Mouse (Mus musculus) heart, postnatal 25 days (tissue): Measurements from ENCODE around the gene Kif26a. TPM values are rescaled to one million over a fixed set of nuclear protein-coding genes. Genes with fewer than 3 reads are reported as not detected.

ENCODE experiments used
- DNase-seq: peaks from one replicate; pipeline ENCODE4 v3.0.0; 2022; ENCODE audit warnings: low spot score
- intact Hi-C: fragments of 180-260 bp; cut with DNase I; formaldehyde crosslinking; loops from one replicate; pipeline ENCODE4 v1.15.1; 2025
- total RNA-seq, 2 experiments: library from RNA; stranded (reverse); gene quantifications; 2 replicates each; pipeline ENCODE4 v1.2.3; 2021

Kif26a gene
- total RNA-seq, 2 experiments from 2014 or later, result 14.3 to 16.6 TPM

DNA sequence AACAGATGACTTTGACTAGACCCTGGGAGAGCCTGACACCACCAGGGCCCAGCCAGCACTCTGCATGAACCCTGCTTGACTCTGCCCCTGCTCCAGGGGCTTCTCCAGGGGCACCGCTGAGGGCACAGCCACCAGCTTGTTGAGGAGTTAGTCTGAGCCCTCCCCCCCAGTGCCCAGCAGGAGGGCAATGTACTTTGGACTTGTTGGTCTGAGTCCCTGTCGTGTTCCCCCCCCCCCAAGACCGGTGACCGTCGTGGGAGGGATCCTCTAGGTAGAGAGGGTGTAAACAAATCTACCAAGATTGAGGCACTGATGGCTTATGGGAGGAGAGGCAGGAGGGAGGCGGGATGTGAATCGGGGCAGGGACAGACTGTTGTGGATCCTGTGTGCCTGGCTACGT is 12.2 kb downstream of the Kif26a start:
- no peak for DNase-seq

DNA sequence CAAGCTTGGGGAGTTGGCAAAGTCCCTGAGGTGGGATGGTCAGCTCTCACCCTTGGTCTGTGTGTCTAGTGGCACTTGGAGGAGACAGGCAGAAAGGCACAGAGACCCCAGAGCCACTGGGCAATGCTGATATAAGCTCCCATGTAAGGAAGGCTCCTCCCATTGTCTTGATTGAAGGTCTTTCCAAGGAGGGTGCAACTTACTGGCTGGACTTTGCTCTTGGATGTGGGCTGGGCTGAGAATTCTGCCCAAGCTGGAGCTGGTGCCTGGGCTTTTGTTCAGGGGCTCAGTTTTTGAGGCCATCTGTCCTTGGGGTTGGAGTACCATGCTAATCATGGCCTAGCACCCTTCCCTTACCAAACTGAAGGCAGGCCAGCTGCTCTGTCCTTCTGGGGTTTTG is 12.8 kb downstream of the Kif26a start:
- intact Hi-C loops, result no loop called here
- DNase-seq, result no peak

More for the DNA sequence above, 12.2 kb downstream of the Kif26a start:
- intact Hi-C loops, result no loop called here

DNA sequence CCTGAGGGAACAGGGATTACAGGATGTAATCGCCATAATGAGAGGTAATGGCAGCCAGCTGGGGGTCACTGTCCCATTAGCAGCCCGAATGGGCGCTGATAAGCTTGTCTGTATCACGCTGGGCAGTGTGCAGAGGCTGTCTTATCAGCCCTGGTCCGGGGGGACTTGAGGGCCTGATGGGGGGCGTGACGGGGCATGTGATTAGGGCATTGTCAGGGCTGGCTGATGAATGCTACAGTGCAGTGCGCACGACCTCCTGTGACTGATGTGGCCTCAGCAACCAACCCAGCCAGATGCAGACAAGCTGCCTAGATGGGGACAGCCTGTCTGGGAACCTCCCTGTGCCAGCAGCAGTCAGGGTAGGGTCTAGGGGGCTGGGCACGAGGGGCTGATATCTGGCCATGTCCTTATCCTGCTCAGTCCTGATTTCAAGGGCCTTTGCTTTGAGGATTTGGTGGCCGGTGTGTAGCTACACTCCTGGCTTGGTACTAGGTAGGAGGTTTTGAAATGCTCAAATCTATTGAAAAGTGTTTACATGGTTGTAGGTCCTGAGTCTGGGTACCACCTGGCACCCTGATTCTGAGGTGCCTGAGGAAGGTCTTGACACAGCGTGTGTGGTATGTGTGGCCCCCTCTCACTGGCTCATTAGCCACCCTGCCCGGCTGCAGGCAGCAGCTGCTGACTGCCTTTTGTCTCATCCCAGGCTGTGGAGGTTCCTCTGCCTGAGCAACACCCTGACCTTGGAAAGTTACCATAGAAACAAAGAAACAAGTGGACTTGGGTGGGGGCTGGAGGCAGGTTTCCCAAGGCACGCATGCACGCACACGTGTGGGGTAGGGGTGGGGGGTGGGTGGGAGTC is 18.2 kb downstream of the Kif26a start:
- intact Hi-C loops, result no loop called here
- DNase-seq, result no peak

DNA sequence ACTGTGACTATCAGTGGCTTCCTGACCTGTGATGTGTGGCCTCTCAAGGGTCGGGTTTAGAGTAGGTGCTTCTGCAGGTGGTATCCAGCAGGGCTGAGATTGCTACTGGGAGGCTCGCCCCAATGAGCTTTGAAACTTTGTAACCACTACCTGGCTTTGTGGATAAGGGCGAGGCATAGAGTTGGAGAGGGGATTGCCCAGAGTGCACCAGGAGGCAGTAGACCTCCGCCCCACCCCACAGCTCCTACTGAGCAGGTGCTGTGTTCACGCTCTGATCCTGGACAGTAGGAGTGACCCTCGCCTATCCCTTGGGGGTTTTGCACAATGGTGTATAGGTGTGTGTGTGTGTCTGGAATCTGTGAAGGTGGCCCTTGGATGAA is 18.8 kb downstream of the Kif26a start:
- intact Hi-C loops, result no loop called here
- DNase-seq, result no peak

DNA sequence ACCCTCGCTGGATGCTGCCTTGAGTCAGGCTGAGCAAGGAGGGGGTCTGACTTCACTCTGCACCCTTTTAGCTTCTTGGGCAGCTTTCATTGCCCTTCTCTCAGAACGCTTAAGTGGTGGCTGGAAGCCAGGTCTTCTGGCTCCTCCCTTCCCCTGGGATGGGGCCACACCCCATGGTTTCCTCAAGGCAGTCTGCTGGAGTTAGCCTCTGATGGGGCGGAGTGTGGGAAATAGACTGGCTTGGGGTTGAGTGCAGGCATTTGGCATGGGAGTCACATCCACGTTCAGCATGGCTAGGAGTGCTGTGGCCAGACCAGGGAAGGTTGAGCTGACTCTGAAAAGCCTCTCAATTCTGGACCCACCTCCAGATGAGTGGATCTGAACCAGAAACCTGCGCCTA is 23.2 kb downstream of the Kif26a start:
- peak; percentile 76 for DNase-seq
- intact Hi-C loops, result loop anchor here (2.0 kb wide), 1 partner anchor 22 kb away; the partner anchor contains the start of gene Kif26a

DNA sequence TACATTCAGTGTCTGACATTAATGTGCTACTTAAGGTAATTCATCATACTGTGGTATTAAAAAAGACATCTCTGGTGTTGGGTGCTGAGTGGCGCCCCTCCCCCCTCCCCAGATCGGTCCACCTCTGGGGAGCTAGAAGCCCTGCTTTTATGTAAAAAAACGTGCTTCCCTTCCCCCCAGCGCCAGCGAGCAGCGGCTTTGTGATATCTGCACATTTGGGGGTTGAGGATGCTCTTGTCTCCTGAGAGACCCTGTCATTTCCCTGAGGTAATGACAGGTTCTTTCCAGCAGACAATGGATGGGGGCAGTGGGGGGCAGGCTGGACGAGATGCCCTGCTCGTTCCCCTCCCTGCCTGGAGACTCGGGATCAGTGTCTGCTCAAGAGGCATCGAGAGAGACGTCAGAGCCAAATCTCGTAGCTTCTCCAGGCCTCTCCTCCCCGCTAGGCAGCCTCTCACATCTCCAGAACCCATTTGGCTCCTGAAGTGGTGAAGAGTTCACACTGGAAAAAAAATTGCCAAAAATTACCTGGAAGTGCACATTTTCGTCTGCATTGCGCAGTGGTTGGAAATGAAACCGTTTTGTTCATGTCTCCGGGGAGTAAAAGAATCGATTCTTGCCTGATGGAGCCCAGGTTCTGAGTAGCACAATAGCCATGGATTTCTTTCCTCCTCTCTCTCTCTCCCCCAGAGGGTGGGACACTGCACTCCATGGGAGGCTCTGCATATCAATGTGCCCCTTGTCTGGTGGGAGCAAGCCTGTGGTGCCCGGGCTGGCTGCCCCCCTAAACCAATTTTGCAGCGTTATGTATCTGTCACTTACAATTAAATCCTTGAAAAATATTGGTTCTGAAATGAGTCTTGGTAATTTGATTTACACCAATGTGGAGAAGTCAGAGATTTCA is 24.9 kb downstream of the Kif26a start:
- intact Hi-C loops, result no loop called here
- no peak for DNase-seq

DNA sequence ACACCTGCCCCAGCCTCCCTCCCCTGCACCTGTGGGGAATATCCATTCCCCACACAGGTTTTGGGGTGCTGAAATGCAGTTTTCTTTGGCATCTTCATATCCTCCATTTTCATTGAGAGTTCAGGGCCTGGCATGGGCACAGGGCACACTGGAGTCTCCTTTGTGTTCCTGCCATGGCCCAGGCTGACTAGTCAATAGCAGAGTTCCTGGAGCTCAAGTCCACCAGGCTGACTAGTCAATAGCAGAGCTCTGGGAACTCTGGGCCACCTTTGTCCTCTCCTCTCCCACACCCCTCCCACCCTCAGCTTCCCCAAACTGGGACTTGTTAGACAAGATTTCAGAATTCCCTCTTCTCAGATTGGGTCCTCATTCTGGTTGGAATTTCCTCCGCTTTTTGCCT is 25.6 kb downstream of the Kif26a start:
- intact Hi-C loops, result no loop called here
- DNase-seq, result no peak

DNA sequence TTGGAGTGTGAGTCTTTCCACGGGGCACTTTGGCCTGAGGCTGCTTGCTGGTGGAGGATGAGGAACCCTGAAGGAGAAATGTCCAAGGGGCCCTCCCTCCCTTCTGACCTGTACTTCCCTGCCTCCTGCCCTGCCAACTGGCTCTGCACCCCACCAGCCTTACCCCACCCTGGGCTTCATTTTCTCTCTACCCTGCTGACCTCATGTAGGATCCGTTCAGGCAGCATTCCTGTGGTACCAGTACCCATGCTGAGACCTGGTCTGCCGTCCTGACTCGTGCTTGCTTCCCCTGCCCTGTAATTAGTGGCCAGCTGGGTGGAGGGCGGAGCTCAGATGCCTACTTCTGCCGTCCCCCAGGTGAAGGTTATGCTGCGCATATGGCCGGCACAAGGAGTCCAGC is 26.2 kb downstream of the Kif26a start:
- no peak for DNase-seq
- intact Hi-C loops, result no loop called here

DNA sequence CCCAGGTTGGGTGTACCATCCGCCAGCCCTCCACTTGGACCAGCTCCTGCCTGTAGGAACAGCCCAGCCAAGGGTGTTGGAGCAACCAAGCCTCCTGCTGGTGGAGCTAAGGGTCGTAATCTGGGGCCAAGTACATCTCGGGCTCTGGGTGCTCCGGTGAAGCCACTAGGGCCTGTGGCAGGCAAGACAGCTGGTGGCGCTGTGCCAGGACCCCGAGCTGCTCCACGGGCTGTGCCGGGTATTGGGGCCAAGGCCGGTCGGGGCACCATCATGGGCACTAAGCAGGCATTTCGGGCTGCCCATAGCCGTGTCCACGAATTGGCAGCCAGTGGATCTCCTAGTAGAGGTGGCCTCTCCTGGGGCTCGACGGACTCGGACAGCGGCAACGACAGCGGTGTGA is 31.7 kb downstream of the Kif26a start:
- DNase-seq, result no peak
- intact Hi-C loops, result no loop called here

DNA sequence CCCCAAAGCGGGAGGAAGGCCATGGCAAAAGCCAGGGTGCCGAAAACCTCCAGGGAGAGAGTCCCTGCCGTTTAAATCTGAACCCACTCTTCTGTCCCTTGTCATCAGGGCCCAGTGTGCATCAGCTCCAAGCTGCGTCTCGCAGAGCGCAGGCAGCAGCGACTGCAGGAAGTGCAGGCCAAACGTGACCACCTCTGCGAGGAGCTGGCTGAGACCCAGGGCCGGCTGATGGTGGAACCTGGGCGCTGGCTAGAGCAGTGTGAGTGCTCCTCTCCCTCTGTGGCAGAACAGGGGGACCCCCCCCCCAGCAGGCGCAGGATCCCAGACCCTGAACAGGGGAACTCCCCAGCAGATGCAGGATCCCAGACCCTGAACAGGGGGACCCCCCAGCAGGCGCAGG is 33.7 kb downstream of the Kif26a start:
- intact Hi-C loops, result no loop called here
- no peak for DNase-seq

DNA sequence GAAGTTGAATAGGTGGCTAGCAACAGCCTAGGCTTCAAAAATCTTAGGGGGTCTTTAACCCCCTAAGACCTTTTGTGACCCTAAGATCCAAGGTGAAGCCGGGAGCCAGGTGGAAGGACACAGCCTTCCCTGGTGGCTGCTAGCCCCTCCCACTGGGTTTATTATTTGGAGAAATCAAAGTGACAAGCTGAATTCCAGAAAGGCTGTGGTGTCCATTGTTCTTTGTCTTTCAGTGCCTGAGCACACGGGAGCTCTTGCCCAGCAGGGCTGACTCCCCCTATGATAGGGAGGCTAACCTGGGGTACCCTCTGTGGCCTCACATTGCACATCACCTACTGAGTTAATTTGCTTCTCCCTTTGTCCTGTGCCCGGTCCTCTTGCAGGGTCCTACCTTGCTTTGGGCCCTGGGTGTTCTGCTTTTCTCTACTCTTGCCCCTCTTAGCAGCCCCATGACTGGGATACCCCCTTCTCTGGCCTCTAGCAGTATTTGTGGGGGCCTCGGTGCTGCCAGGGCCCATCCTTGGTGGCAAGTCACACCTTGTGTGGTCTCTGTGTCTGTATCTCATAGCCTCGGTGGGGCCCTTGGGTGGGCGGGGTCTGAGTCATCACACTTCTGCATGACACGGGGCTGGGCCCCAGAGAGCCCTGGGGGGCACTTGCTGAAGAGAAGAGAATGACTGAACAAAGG is 36.1 kb downstream of the Kif26a start:
- DNase-seq, result no peak
- intact Hi-C loops, result no loop called here

DNA sequence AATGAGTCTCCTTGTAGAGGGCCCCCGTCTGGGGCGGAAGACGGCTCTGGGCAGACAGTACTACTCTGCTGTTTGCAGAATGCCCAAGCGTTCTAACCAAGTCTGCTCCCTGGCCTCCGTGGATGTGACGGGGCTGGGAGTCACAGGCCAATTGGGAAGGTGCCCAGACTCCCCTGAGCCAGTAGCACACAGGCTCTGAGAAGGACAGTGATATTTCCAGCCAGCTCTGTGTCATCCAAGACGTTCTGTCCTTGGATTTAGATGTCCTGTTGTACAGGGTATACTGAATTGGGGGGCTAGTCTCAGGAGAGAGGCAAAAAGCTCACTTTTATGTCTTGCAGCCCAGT is 36.6 kb downstream of the Kif26a start:
- DNase-seq, result no peak
- intact Hi-C loops, result no loop called here

DNA sequence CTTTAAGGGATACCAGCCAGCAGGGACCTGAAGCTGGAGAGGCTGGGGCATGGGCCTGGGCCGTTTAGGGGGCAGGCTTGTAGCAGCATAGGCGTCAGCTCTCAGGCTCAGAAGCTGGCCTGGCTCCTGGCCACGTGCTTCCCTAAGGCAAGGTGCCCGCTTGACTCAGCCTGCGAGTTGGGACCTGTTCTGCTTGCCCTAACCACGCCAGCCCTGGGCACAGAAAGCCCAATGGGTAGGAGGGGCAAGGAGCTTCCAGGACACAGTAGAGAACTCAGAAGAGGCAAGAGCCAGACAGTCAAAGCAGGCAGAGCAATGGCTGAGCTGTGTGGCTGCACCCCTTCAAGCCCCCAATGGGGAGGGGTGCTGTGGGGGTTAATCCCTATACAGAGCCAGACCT is 37.7 kb downstream of the Kif26a start:
- no peak for DNase-seq
- intact Hi-C loops, result loop anchor here (2.0 kb wide), 1 partner anchor 37 kb away; the partner anchor contains the start of gene Kif26a

DNA sequence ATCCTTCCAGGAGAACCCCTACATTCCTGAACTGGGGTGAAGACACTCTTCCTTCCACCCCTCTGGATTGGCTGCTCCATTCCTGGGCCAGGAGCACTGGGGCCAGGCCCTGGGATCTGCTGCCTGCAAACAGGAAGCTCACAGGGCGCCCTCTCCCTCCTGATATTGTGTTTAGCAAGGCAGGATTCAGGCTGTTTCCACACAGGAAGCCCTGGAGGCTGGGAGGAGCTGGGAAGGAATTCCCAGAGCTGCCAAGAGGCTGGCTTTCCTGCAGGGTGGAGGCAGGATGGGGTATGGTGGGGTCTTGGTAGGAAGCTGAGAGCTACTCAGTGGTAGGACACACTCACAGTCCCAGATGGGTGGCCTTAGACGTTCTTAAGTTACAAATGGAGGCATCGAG is 38.4 kb downstream of the Kif26a start:
- DNase-seq, result peak; percentile 85
- intact Hi-C loops, result loop anchor here (2.0 kb wide), 1 partner anchor 38 kb away; the partner anchor contains the start of gene Kif26a

DNA sequence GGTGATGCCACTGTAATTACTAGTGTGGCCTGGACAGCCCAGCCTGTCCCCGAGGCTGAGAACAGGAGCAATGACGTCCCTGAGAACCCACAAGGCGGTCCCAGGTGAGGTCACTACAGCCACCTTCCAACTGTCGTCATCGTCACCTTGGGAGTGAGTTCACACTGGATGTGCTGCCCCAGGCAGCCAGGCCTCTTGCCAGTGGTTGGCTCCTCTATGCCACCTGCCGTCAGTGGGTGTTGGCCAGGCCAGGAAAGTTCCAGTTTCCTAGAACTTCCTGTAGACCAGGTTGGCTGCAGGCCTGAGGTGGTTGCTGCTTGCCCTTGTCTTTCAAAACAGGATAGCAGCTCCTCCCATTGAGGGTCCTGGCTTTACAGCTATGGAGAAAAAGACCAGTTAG is 40.9 kb downstream of the Kif26a start:
- DNase-seq, result no peak
- intact Hi-C loops, result no loop called here

DNA sequence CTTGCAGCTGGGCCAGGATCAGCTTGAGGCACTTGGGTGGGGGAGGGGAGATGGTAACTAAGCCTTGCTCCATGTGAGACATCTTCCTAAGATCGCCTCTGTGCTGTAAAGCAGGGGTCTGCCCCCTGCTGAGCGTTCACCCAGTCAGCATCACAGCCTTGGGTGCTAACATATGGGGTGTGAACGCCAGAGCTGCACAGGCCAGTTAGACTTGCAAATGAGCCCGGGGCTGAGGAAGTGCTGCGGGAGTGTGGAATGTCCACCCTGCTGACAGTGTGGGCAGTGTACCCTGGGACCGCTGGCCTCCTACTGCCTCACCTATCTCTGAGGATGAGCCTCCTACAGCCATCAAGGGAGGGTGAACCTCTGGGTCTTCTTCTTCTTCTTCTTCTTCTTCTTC is 45.7 kb downstream of the Kif26a start:
- no peak for DNase-seq
- intact Hi-C loops, result no loop called here

DNA sequence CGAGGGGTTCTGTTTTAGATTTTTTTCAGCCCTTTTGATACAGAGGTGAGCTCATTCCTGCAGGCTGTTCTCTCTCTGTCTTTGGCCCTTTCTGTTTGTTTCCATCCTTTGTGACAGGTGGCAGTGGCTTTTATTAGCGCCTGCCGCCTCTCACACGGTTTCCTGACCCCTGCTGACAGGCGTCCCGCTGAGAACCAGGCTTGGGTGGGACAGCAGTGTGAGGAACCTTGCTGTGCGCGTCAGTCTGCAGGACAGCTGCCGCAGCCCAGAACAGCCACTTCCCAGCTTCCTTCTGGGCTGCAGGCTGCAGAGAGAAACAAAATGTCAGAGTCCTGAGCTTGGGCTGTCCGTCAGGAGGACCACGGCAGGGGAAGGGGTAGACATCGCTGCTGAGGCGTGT is 49.0 kb downstream of the Kif26a start:
- no peak for DNase-seq
- intact Hi-C loops, result no loop called here

DNA sequence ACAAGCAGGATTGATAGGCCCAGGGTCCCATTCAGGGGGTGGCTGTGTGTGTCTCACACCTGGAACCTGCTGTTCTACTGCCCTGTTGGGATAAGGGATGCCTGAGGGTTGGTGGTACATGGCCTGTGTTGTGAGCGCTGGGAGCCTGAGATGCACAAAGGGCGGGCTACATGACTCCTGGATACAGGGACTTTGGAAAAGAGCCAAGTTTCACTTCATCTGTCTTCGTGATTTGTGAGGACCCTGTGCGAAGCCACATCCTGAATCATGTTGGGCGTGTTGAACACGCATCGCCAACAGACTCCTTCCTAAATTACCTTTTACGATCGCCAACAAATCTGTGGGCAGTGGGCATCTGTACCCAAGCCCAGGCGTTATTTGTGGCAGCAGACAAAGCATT is 50.6 kb downstream of the Kif26a start:
- no peak for DNase-seq
- intact Hi-C loops, result no loop called here

DNA sequence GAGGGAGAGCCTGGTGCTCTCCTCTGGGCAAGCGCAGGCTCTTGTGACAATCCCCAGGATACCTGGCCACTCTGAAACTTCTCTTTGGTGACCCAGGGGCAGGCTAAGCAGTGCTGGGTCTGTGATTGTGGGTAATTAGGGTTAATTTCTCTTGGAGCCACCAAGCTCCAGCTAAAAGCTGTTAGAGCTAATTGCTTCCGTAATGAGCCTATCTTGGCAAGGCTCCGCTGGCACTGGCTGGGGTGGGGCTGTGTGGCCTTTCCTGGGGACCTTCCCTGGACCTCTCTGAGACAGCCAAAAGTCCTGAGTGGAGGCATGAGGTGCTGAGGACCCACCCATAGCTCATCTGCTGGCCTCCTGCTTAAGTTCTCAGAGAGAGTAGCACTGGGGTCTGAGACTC is 53.4 kb downstream of the Kif26a start:
- intact Hi-C loops, result no loop called here
- no peak for DNase-seq

DNA sequence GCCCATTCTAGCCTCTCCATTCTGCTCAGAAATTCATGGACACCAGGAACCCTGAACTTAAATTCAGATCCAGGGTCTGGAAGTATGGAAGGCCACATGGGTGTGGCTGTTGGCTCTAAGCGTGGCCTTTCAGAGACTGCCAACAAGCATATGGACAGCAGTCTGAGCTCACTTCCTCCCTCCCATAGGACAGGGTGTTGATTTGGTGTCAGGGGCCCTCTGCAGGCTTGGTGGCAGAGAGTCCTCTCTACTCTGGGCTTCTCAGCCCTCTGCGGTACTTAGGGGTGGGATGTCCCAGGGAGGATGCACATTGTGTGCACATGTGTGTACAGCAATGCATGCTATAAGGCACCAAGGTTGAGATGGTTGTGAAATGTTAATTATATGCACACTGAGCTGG is 54.0 kb downstream of the Kif26a start:
- intact Hi-C loops, result no loop called here
- DNase-seq, result no peak

DNA sequence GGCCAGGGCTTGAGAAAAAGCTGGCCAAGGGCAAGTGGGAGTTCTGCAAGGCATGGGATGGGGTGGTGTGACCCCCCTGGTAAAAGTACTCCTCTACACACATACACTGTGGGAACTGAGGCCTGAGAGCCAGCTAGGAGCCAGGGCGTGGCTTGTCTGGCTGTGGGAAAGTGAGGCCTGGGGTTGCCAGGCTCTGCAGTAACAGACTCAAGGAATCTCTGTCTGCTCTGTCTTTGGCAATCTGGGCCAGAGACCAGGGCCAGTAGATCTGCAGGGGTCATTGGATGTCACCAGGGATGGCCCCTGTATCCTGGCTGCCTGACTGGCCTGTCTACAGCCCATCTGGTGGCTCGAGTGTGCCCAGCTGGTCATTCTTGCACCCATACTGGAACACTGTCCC is 61.2 kb downstream of the Kif26a start:
- DNase-seq, result no peak
- intact Hi-C loops, result no loop called here
